Mouse (Mus musculus) gastrocnemius, postnatal 25 days (tissue): ENCODE measurements at regions not wholly inside any gene's neighbourhood (a gene's known extent, or its start where the extent isn't known, plus 50 kb on each side); places are given as distances from the start of the nearest gene placed in this dataset.

ENCODE experiments used
- DNase-seq: peaks from one replicate; pipeline ENCODE4 v3.0.0; 2022

- no peak for DNase-seq
Observed at GRCm38 (mm10) chr1:137865030-137865429, 310.5 kb downstream of the Ptprc start.

GRCm38 (mm10) chr1:137863506-137863905 is 312.0 kb downstream of the Ptprc start:
- no peak for DNase-seq

GRCm38 (mm10) chr1:137852262-137852661 is 323.2 kb downstream of the Ptprc start:
- DNase-seq: no peak

GRCm38 (mm10) chr1:137847311-137847923 is 328.1 kb downstream of the Ptprc start:
- DNase-seq: no peak

- no peak for DNase-seq
Observed at GRCm38 (mm10) chr1:137846857-137847256, 328.7 kb downstream of the Ptprc start.

GRCm38 (mm10) chr1:137840531-137840930 is 335.0 kb downstream of the Ptprc start:
- DNase-seq: no peak

GRCm38 (mm10) chr1:137839703-137840102 is 335.8 kb downstream of the Ptprc start:
- no peak for DNase-seq

GRCm38 (mm10) chr1:137839263-137839662 is 336.2 kb downstream of the Ptprc start:
- no peak for DNase-seq

GRCm38 (mm10) chr1:137838357-137838756 is 337.2 kb downstream of the Ptprc start:
- DNase-seq: no peak

- DNase-seq: no peak
Observed at GRCm38 (mm10) chr1:137833535-137833934, 342.0 kb downstream of the Ptprc start.

GRCm38 (mm10) chr1:137831284-137831683 is 344.2 kb downstream of the Ptprc start:
- DNase-seq: no peak

GRCm38 (mm10) chr1:137827379-137827778 is 348.1 kb downstream of the Ptprc start:
- no peak for DNase-seq

- no peak for DNase-seq
Observed at GRCm38 (mm10) chr1:137815401-137815888, 360.1 kb downstream of the Ptprc start.

- DNase-seq: no peak
Observed at GRCm38 (mm10) chr1:137814556-137814955, 361.0 kb downstream of the Ptprc start.

GRCm38 (mm10) chr1:137813716-137814115 is 361.8 kb downstream of the Ptprc start:
- DNase-seq: no peak

GRCm38 (mm10) chr1:137811981-137812380 is 363.5 kb downstream of the Ptprc start:
- DNase-seq: no peak

- DNase-seq: no peak
Observed at GRCm38 (mm10) chr1:137806742-137807141, 368.8 kb downstream of the Ptprc start.

GRCm38 (mm10) chr1:137806252-137806651 is 369.3 kb downstream of the Ptprc start:
- no peak for DNase-seq

- no peak for DNase-seq
Observed at GRCm38 (mm10) chr1:137802119-137802518, 373.4 kb downstream of the Ptprc start.

- no peak for DNase-seq
Observed at GRCm38 (mm10) chr1:137800752-137801151, 374.8 kb downstream of the Ptprc start.

- no peak for DNase-seq
Observed at GRCm38 (mm10) chr1:137788789-137789188, 386.7 kb downstream of the Ptprc start.

GRCm38 (mm10) chr1:137786653-137787052 is 388.9 kb downstream of the Ptprc start:
- DNase-seq: no peak

GRCm38 (mm10) chr1:137774586-137774985 is 400.9 kb downstream of the Ptprc start:
- DNase-seq: no peak

- no peak for DNase-seq
Observed at GRCm38 (mm10) chr1:137760797-137761196, 414.7 kb downstream of the Ptprc start.
